Mouse (Mus musculus): ENCODE measurements at regions not wholly inside any gene's neighbourhood (a gene's known extent, or its start where the extent isn't known, plus 50 kb on each side); places are given as distances from the start of the nearest gene placed in this dataset.

- TF ChIP-seq CTCF (IDR thresholded peaks at IDR 0.05; ENCODE audit: extremely low read depth, insufficient read depth, low read length), result no peak
- no peak for TF ChIP-seq POLR2A (IDR thresholded peaks at IDR 0.05; ENCODE audit: extremely low read depth, insufficient read depth, low read length)
Observed at GRCm38 (mm10) chr11:6769437-6769765, 68.1 kb downstream of the Gm11983 start.
